28 mouse cellular contexts compared by ENCODE assay signal in the genomic region with DNA sequence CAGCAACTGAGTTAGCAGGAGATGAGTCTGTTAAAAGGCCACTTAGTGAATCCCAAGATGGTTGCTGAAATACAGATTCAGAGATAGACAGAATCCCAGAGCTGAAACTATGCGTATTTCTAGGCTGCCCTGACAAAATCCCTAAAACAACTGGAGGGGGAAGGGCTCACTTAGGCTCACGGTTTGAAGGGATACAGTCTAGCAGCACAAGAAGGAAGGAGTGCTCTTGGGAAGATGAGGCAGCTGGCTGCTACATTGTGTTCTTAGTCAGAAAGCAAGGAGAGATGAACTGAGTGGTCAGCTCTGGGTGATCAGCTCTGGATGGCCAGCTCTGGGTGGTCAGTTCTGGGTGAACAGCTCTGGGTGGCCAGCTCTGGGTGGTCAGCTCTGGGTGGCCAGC.
DNase-seq lines count a peak whose midpoint lies in the region; ATAC-seq and TF ChIP-seq lines count a peak whose summit lies in the region.
"Had no signal": no experiment of that assay in that cellular context is flagged by ENCODE, and none has a peak within 500 bp of the region (broad histone marks: within the 10 kb centered on the region; RNA-seq: fewer than 3 reads in every experiment).

No protein-coding gene starts in this region.

- no peaks in the 10 kb centered on the region for H3K36me3 ChIP-seq in forebrain, postnatal 0 days (ENCODE audit: insufficient read depth)
- no peaks in the 10 kb centered on the region for H3K36me3 ChIP-seq in forebrain, embryonic 14.5 days (ENCODE audit: control insufficient read depth, insufficient read depth, low read length)
- H3K36me3 ChIP-seq: embryonic facial prominence, embryonic 13.5 days; embryonic facial prominence, embryonic 15.5 days; forebrain, embryonic 10.5 days; forebrain, embryonic 12.5 days; forebrain, embryonic 15.5 days; G1E had no signal

- H3K4me2 ChIP-seq in forebrain, postnatal 0 days (ENCODE audit: low read depth): no peak overlapping the region
- no peak overlapping the region for H3K4me2 ChIP-seq in forebrain, embryonic 14.5 days (ENCODE audit: low read length)
- H3K4me2 ChIP-seq: embryonic facial prominence, embryonic 13.5 days; embryonic facial prominence, embryonic 15.5 days; forebrain, embryonic 12.5 days; forebrain, embryonic 15.5 days had no signal

- no peaks in the 10 kb centered on the region for H3K9me3 ChIP-seq in forebrain, postnatal 0 days (ENCODE audit: low read length)
- no peaks in the 10 kb centered on the region for H3K9me3 ChIP-seq in forebrain, embryonic 14.5 days (replicated peaks; ENCODE audit: control insufficient read depth, low read length)
- H3K9me3 ChIP-seq: embryonic facial prominence, embryonic 13.5 days; embryonic facial prominence, embryonic 15.5 days; forebrain, embryonic 15.5 days had no signal

- no peaks in the 10 kb centered on the region for H3K4me1 ChIP-seq in forebrain, postnatal 0 days (ENCODE audit: insufficient read depth)
- no peaks in the 10 kb centered on the region for H3K4me1 ChIP-seq in forebrain, embryonic 14.5 days (ENCODE audit: control insufficient read depth, insufficient read depth, low read length)
- H3K4me1 ChIP-seq: embryonic facial prominence, embryonic 13.5 days; embryonic facial prominence, embryonic 15.5 days; forebrain, embryonic 12.5 days had no signal

- no peak for TF ChIP-seq CTCF in forebrain, postnatal 0 days (IDR thresholded peaks at IDR 0.05; ENCODE audit: low read depth)

- ATAC-seq in forebrain, postnatal 0 days: no peak; the same call in 1 of the 2 replicates
- ATAC-seq in forebrain, embryonic 14.5 days: no peak
- ATAC-seq: CD4-positive, CD25-positive, alpha-beta regulatory T cell, adult 4 months; forebrain, embryonic 15.5 days; Patski had no signal

- H3K4me3 ChIP-seq in forebrain, postnatal 0 days (ENCODE audit: low read depth, low read length): no peak overlapping the region
- no peak overlapping the region for H3K4me3 ChIP-seq in forebrain, embryonic 14.5 days (ENCODE audit: low read depth, low read length)
- H3K4me3 ChIP-seq: embryonic facial prominence, embryonic 13.5 days; embryonic facial prominence, embryonic 15.5 days; erythroblast, embryonic 14.5 days; forebrain, embryonic 10.5 days; forebrain, embryonic 12.5 days; forebrain, embryonic 15.5 days had no signal

- H3K27me3 ChIP-seq in forebrain, postnatal 0 days (ENCODE audit: insufficient read depth, low read length): no peaks in the 10 kb centered on the region; the same call in 1 of the 2 replicates
- no peaks in the 10 kb centered on the region for H3K27me3 ChIP-seq in forebrain, embryonic 14.5 days (replicated peaks; ENCODE audit: control insufficient read depth, insufficient read depth, low read length)
- H3K27me3 ChIP-seq: CH12.LX; embryonic facial prominence, embryonic 13.5 days; embryonic facial prominence, embryonic 15.5 days; forebrain, embryonic 15.5 days; Patski had no signal

- whole genome bisulfite sequencing in forebrain, postnatal 0 days: 88% methylated on average over 2 of the region's 2 CpGs
- WGBS in forebrain, embryonic 14.5 days: 90% methylated on average over 2 of the region's 2 CpGs

- DNase-seq in forebrain, postnatal 0 days: peak; percentile 28
- no peak for DNase-seq in forebrain, embryonic 14.5 days (ENCODE audit: low spot score)
- peak; percentile 51 for DNase-seq in ES-CJ7 (ENCODE audit: low read depth, low spot score)
- peak; percentile 82 for DNase-seq in R1 (ENCODE audit: low read depth, low spot score)
- peak; percentile 89 for DNase-seq in ZHBTc4 (ENCODE audit: low read depth, low spot score)
- DNase-seq in testis, postnatal 10 days (ENCODE audit: low spot score): no peak
- DNase-seq in lung, postnatal 25 days (ENCODE audit: low spot score): no peak
- DNase-seq: adrenal gland, adult 2 months; adrenal gland, postnatal 10 days; adrenal gland, postnatal 25 days; B cell, adult 2 months; cerebellum, adult 11 months; cerebellum, adult 18-20 months; cerebellum, adult 8-10 months; cerebellum, adult 9-11 months; cerebellum, postnatal 14 days; cerebellum, postnatal 36 days; embryo, embryonic 11 days had no signal

- H3K27ac ChIP-seq in forebrain, postnatal 0 days (ENCODE audit: low read depth, low read length): no peak overlapping the region
- H3K27ac ChIP-seq in forebrain, embryonic 14.5 days (ENCODE audit: low read depth, low read length): no peak overlapping the region
- H3K27ac ChIP-seq: embryonic facial prominence, embryonic 13.5 days; embryonic facial prominence, embryonic 15.5 days; forebrain, embryonic 10.5 days; forebrain, embryonic 12.5 days; forebrain, embryonic 15.5 days had no signal

- no peak overlapping the region for H3K9ac ChIP-seq in forebrain, postnatal 0 days
- H3K9ac ChIP-seq in forebrain, embryonic 14.5 days (ENCODE audit: low read length): no peak overlapping the region
- H3K9ac ChIP-seq: embryonic facial prominence, embryonic 13.5 days; embryonic facial prominence, embryonic 15.5 days; forebrain, embryonic 12.5 days; forebrain, embryonic 15.5 days had no signal

Comparison
In these comparisons a context has a peak if more than half of its experiments do, and no peak if none do; other contexts are left out.
1. DNase-seq: peak in forebrain, postnatal 0 days (single experiment), ES-CJ7 (single experiment), R1 (single experiment) and ZHBTc4 (single experiment); none in forebrain, embryonic 14.5 days (single experiment), testis, postnatal 10 days (single experiment) and lung, postnatal 25 days (single experiment).